Mouse (Mus musculus): ENCODE measurements at regions not wholly inside any gene's neighbourhood (a gene's known extent, or its start where the extent isn't known, plus 50 kb on each side); places are given as distances from the start of the nearest gene placed in this dataset.

- Histone ChIP-seq H3K9me3 (replicated peaks; ENCODE audit: insufficient read depth, low read length) (no peaks in the 10 kb centered on the region), H3K36me3 (ENCODE audit: control insufficient read depth in 1 of 2, insufficient read depth in 2 of 2, low read length in 2 of 2) (no peaks in the 10 kb centered on the region), H3K4me3 (ENCODE audit: control insufficient read depth in 1 of 2, insufficient read depth in 1 of 2, low read depth in 2 of 2, low read length in 2 of 2) (no peak overlapping the region), H3K27ac (ENCODE audit: control insufficient read depth, low read depth, low read length) (no peak overlapping the region), H3K4me1 (ENCODE audit: control insufficient read depth in 1 of 2, insufficient read depth in 2 of 2, low read length in 2 of 2) (no peaks in the 10 kb centered on the region), H3K79me2 (ENCODE audit: control insufficient read depth, insufficient read depth, low read length, poor library complexity) (no peaks in the 10 kb centered on the region), H3K27me3 (ENCODE audit: control insufficient read depth in 1 of 2, insufficient read depth in 2 of 2, low read length in 2 of 2) (no peaks in the 10 kb centered on the region), H3K9ac (ENCODE audit: control insufficient read depth, low read depth, low read length, poor library complexity, severe bottlenecking) (no peak overlapping the region)
- DNase-seq (ENCODE audit: low read depth, low spot score), result no peak
- TF ChIP-seq MXI1 (IDR thresholded peaks at IDR 0.05; ENCODE audit: low read depth, low read length), result no peak
- TF ChIP-seq MAFK (IDR thresholded peaks at IDR 0.05; ENCODE audit: borderline replicate concordance, low read depth, low read length), result no peak
- TF ChIP-seq TCF12 (IDR thresholded peaks at IDR 0.05; ENCODE audit: low read depth, low read length), result no peak
- no peak for TF ChIP-seq NRF1 (IDR thresholded peaks at IDR 0.05; ENCODE audit: insufficient read depth, low read depth, low read length, poor library complexity, severe bottlenecking)
- no peak for TF ChIP-seq ZKSCAN1 (IDR thresholded peaks at IDR 0.05; ENCODE audit: low read depth, low read length)
- TF ChIP-seq SIN3A (IDR thresholded peaks at IDR 0.05; ENCODE audit: low read length), result no peak
- no peak for TF ChIP-seq TAL1 (IDR thresholded peaks at IDR 0.05; ENCODE audit: low read length)
- TF ChIP-seq MEF2A (IDR thresholded peaks at IDR 0.05; ENCODE audit: extremely low read depth, insufficient replicate concordance, low read depth, low read length, poor library complexity, severe bottlenecking), result no peak
- no peak for TF ChIP-seq RAD21 (IDR thresholded peaks at IDR 0.05; ENCODE audit: low read depth, low read length)
- TF ChIP-seq HCFC1 (IDR thresholded peaks at IDR 0.05; ENCODE audit: low read depth, low read length), result no peak
These were observed 235.1 kb upstream of the Chd6 start for GRCm38 (mm10) chr2:161344018-161344417.

GRCm38 (mm10) chr2:161342648-161343047, 233.8 kb upstream of the Chd6 start:
- Histone ChIP-seq H3K36me3 (ENCODE audit: control insufficient read depth in 1 of 2, insufficient read depth in 2 of 2, low read length in 2 of 2) (no peaks in the 10 kb centered on the region), H3K9ac (ENCODE audit: control insufficient read depth, low read depth, low read length, poor library complexity, severe bottlenecking) (no peak overlapping the region), H3K27me3 (ENCODE audit: control insufficient read depth in 1 of 2, insufficient read depth in 2 of 2, low read length in 2 of 2) (no peaks in the 10 kb centered on the region), H3K4me3 (ENCODE audit: control insufficient read depth in 1 of 2, insufficient read depth in 1 of 2, low read depth in 2 of 2, low read length in 2 of 2) (no peak overlapping the region), H3K79me2 (ENCODE audit: control insufficient read depth, insufficient read depth, low read length, poor library complexity) (no peaks in the 10 kb centered on the region), H3K27ac (ENCODE audit: control insufficient read depth, low read depth, low read length) (no peak overlapping the region), H3K4me1 (ENCODE audit: control insufficient read depth in 1 of 2, insufficient read depth in 2 of 2, low read length in 2 of 2) (no peaks in the 10 kb centered on the region), H3K9me3 (replicated peaks; ENCODE audit: insufficient read depth, low read length) (no peaks in the 10 kb centered on the region)
- TF ChIP-seq POLR2A (IDR thresholded peaks at IDR 0.05; ENCODE audit: control insufficient read depth in 1 of 2, insufficient read depth in 1 of 2, low read depth in 1 of 2, low read length in 2 of 2, poor library complexity in 1 of 2) (no peak), UBTF (IDR thresholded peaks at IDR 0.05; ENCODE audit: borderline replicate concordance, insufficient read depth, low read depth, low read length) (no peak), CHD2 (IDR thresholded peaks at IDR 0.05; ENCODE audit: low read length) (no peak), NRF1 (IDR thresholded peaks at IDR 0.05; ENCODE audit: insufficient read depth, low read depth, low read length, poor library complexity, severe bottlenecking) (no peak), ZNF384 (IDR thresholded peaks at IDR 0.05; ENCODE audit: low read depth, low read length) (no peak), USF1 (IDR thresholded peaks at IDR 0.05; ENCODE audit: low read depth, low read length) (no peak), POLR2AphosphoS5 (IDR thresholded peaks at IDR 0.05; ENCODE audit: borderline replicate concordance, low read depth, low read length) (no peak), NELFE (IDR thresholded peaks at IDR 0.05; ENCODE audit: low read depth, low read length) (no peak), EP300 (IDR thresholded peaks at IDR 0.05; ENCODE audit: low read depth in 1 of 2, low read length in 2 of 2) (no peak), MXI1 (IDR thresholded peaks at IDR 0.05; ENCODE audit: low read depth, low read length) (no peak), MAZ (IDR thresholded peaks at IDR 0.05; ENCODE audit: low read depth, low read length) (no peak), SMC3 (IDR thresholded peaks at IDR 0.05; ENCODE audit: low read depth, low read length) (no peak), TCF12 (IDR thresholded peaks at IDR 0.05; ENCODE audit: low read depth, low read length) (no peak), TBP (IDR thresholded peaks at IDR 0.05; ENCODE audit: low read depth, low read length) (no peak), MEF2A (IDR thresholded peaks at IDR 0.05; ENCODE audit: extremely low read depth, insufficient replicate concordance, low read depth, low read length, poor library complexity, severe bottlenecking) (no peak), TAL1 (IDR thresholded peaks at IDR 0.05; ENCODE audit: low read length) (no peak), E2F4 (IDR thresholded peaks at IDR 0.05; ENCODE audit: borderline replicate concordance, low read depth, low read length) (no peak), RCOR1 (IDR thresholded peaks at IDR 0.05; ENCODE audit: low read depth, low read length) (no peak)
- no peak for DNase-seq (ENCODE audit: low read depth, low spot score)
